Mouse (Mus musculus): ENCODE results near the gene Surf4.
"Not testable (repeated sequence)": the region's sequence is repeated elsewhere in the genome, so short reads cannot be mapped to it uniquely, and the experiment has no call there.

The Surf4 gene

GRCm38 (mm10) chr2:26902467-26903220, 31.1 kb downstream of the Surf4 start, which contains the start of gene Surf6:
Gene Surf6 (minus strand): TSS chr2:26902879.
- DNase-seq (ENCODE audit: low spot score in 2 of 2): peak; percentile 94 to 97

DNA sequence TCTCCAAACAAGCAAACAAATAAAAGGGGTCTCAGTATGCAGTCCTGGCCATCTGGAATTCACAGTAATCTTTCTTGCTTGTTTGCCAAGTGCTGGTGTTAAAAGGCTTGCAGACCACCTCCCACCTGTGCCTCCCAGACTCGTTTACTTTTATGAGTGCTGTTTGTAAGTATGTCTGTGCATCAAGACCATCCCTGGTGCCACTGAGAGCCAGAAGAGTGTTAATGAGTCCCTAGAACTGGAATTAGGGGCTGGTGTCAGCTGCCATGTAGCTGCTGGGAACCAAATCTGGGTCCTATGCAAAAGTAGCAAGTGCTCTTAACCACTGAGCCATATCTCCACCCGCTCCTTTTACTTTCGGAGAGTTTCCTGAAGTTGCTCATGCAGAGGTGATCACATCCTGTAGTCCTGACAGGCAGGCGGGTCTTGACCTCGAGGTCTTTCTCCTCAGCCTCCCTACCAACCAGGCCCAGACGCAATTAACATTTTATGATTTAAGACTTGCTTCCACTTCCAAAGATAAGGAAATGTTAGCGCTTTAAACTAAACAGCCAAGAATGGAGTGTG, 31.8 kb downstream of the Surf4 start:
- no peak for DNase-seq (ENCODE audit: low spot score in 2 of 2)

GRCm38 (mm10) chr2:26900731-26901130, 33.0 kb downstream of the Surf4 start:
- no peak for DNase-seq (ENCODE audit: low spot score in 2 of 2)

DNA sequence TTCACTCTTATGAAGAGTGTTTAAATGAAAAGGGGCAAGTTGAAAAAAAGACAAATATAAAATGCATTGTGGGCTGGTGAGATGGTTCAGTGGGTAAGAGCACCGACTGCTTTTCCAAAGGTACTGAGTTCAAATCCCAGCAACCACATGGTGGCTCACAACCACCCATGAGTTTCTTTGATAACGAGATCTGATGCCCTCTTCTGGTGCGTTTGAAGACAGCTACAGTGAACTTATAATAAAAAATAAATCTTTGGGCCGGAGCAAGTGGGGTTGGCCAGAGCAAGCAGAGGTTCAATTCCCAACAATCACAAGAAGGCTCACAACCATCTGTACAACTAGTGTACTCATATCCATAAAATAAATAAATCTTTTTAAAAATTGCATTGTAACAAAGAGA, 37.8 kb downstream of the Surf4 start:
- DNase-seq (ENCODE audit: low spot score in 2 of 2): no peak

DNA sequence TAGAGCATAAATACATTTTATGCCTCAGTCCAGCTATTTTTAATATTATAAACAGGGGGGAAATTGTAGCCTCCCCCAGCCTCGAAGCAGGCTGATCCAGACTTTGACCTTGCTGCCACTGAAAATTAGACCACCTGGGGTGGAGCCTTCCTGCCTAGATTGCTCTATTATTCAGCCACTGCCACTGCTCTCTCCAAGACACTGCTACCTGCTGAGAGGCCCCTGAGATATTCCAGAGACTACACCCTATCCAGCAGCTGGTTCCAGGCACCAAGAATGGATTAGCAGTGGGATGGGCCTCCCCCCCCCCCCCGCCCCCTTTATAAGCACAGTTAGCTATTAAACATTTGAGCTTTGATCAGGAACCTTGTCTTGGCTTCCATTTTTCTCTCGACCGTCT, 47.6 kb downstream of the Surf4 start:
- not testable (repeated sequence) for DNase-seq (ENCODE audit: low spot score in 2 of 2)

DNA sequence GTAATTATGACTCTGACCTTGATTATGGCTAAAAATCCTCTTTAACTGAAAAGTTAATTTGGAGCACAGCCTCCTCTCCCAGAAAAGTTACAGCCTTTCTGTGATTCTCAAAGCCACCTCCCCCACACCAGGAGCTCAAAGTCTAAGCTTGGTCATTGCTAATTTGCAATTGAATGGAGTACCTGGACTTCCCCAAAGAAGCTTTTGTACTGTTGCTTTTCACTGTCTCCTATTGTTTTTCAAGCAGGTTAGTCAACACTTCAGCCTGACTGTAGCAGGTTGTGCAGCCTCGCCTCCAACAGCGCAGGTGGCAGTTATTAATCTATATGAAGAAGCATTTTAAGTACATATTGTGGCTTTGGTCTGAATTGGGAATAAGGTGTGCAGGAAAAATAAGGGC, 48.2 kb downstream of the Surf4 start:
- not testable (repeated sequence) for DNase-seq (ENCODE audit: low spot score in 2 of 2)

DNA sequence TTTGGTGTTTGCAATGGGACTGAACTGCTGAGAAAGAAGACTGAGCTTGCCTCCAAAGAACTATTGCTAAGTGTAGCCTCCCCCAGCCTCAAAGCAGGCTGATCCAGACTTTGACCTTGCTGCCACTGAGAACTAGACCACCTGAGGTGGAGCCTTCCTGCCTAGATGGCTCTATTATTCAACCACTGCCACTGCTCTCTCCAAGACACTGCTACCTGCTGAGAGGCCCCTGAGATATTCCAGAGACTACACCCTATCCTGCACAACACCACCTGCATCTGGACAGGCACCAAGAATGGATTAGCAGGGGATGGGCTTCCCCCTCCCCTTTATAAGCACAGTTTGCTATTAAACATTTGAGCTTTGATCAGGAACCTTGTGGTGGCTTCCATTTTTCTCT, 55.2 kb downstream of the Surf4 start:
- DNase-seq (ENCODE audit: low spot score in 2 of 2): no peak

DNA sequence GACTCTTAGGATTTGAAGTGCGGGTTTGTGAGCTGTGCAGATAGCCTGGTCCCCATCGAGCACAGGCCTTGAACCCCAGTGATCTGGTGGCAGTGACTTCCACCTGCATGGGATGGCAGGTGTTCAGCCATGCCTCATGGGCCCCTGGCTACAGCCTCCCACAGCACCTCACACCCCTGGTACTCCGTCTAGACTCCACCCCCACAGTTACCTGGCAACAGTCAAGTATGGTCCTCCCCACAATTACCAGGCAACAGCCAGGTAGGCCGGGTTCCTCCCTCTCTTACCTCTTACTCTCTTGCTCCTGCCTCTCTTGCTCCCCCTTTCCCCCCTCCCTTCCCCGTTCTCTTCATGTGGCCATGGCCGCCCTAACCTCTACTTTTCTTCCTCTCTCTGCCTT, 63.1 kb downstream of the Surf4 start:
- no peak for DNase-seq (ENCODE audit: low spot score in 2 of 2)

All from left cerebral cortex, adult 9 months (tissue).